Mouse (Mus musculus) E14TG2a.4 (cell line): Measurements from ENCODE around the gene Mki67.

ENCODE experiments used
- H3K27me3 ChIP-seq: 2 replicates; pipeline ENCODE4 v1.6.1; 2014; ENCODE audit warnings: low read length, control low read depth; ENCODE audit not compliant: insufficient read depth
- H3K36me3 ChIP-seq: 2 replicates; pipeline ENCODE4 v1.6.1; 2014; ENCODE audit warnings: low read length, control low read depth; ENCODE audit not compliant: insufficient read depth
- H3K4me1 ChIP-seq: replicated peaks from 2 replicates; pipeline ENCODE4 v1.6.1; 2014; ENCODE audit warnings: low read depth, low read length, control low read depth
- H3K4me3 ChIP-seq: replicated peaks from 2 replicates; pipeline ENCODE4 v1.5.1; 2014; ENCODE audit warnings: mild to moderate bottlenecking, low read length
- H3K9me3 ChIP-seq: 2 replicates; pipeline ENCODE4 v1.6.1; 2014; ENCODE audit warnings: low read length, control low read depth
- CTCF ChIP-seq: conservative IDR thresholded peaks from 2 replicates; pipeline ENCODE4 v1.5.1; 2014; ENCODE audit warnings: low read length
- NANOG ChIP-seq: IDR thresholded peaks from 2 replicates; pipeline ENCODE4 v1.6.1; 2014; ENCODE audit warnings: borderline replicate concordance, low read length, mixed read lengths
- POU5F1 ChIP-seq: IDR thresholded peaks from 2 replicates; pipeline ENCODE4 v1.6.1; 2014; ENCODE audit warnings: low read length, borderline replicate concordance

The Mki67 gene

DNA sequence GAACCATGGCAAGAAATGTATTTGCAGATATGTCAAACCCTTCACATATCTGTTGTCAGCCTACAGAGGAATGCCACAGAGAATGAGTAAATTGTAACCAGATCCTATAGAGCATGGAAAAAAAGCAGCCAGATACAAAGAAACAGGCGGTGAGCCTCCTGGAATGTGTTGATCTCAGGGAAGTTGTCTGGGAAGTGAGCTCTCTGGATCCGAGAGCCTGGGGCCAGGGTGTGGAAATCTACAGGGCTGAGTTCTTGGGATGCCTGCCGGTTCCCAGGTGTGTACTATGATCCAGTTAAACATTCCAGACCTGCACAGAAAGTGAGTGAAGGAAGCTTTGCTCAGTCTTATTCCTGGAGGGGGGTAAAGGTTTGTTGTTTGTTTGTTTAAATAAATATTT lies 24.3 kb upstream of the Mki67 start:
- Histone ChIP-seq H3K36me3 (no peaks in the 10 kb centered on the region), H3K27me3 (no peaks in the 10 kb centered on the region), H3K4me1 (no peaks in the 10 kb centered on the region), H3K4me3 (no peak overlapping the region), H3K9me3 (peaks cover 86% of the 10 kb centered on the region)
- TF ChIP-seq NANOG (no peak), CTCF (no peak), POU5F1 (no peak)

DNA sequence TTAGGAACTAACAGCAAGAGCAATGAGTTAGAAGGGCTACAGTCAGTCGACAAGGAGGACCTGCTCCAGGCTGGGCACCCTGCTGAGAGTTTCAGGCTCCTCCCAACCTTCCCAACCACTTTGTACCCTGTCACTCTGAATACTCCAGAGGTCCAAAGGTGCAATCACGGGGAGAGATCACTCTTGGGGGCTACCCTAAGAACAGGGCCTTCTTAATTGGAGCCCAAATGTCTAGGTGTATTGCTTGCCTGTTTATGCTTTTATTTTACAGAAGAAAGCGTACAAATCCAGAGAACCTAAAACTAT lies 20.4 kb upstream of the Mki67 start:
- H3K9me3 ChIP-seq: peaks cover 79% of the 10 kb centered on the region
- H3K36me3 ChIP-seq: no peaks in the 10 kb centered on the region
- TF ChIP-seq POU5F1 (no peak), NANOG (no peak), CTCF (no peak)
- no peaks in the 10 kb centered on the region for H3K27me3 ChIP-seq
- H3K4me1 ChIP-seq: no peaks in the 10 kb centered on the region
- H3K4me3 ChIP-seq: no peak overlapping the region

GRCm38 (mm10) chr7:135735691-135736580 lies 19.8 kb upstream of the Mki67 start:
- Histone ChIP-seq H3K4me3 (no peak overlapping the region), H3K27me3 (no peaks in the 10 kb centered on the region), H3K36me3 (no peaks in the 10 kb centered on the region), H3K4me1 (no peaks in the 10 kb centered on the region), H3K9me3 (peaks cover 73% of the 10 kb centered on the region)
- TF ChIP-seq CTCF (peak; percentile 18; the same call in 1 of the 2 replicates), NANOG (no peak)

- peaks cover 64% of the 10 kb centered on the region for H3K9me3 ChIP-seq
- no peaks in the 10 kb centered on the region for H3K36me3 ChIP-seq
- H3K4me1 ChIP-seq: no peaks in the 10 kb centered on the region
- no peaks in the 10 kb centered on the region for H3K27me3 ChIP-seq
- 0 out of 2 replicates have a peak overlapping the region, but pooled peaks have one; percentile 7 for H3K4me3 ChIP-seq
- TF ChIP-seq NANOG (no peak), POU5F1 (no peak), CTCF (no peak)
These were observed 18.9 kb upstream of the Mki67 start for GRCm38 (mm10) chr7:135734911-135735646.

- no peak overlapping the region for H3K4me3 ChIP-seq
- no peaks in the 10 kb centered on the region for H3K27me3 ChIP-seq
- peaks cover 57% of the 10 kb centered on the region for H3K9me3 ChIP-seq
- no peaks in the 10 kb centered on the region for H3K4me1 ChIP-seq
- H3K36me3 ChIP-seq: no peaks in the 10 kb centered on the region
- no peak for TF ChIP-seq NANOG
- no peak for TF ChIP-seq POU5F1
- TF ChIP-seq CTCF: no peak
These were observed 18.2 kb upstream of the Mki67 start for GRCm38 (mm10) chr7:135734379-135734778.

DNA sequence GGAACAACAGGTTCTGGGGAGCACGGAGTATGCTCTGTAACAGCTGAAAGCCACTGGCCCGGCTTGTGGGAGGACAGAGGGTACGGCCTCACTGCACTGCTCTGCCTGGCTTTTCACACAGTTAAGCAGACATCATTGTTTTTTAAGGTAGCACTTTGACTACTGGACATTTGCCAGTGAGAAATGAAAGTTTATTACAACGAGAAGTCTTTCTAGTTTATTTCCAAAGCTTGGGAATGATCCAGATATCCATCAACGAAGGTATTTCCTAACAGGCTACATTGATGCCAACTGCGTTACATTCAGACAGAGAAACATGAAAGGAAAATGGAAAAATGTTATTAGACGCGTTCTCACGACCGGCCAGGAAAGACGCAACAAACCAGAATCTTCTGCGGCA lies 11.9 kb upstream of the Mki67 start:
- no peak for TF ChIP-seq NANOG
- no peak for TF ChIP-seq CTCF
- no peak for TF ChIP-seq POU5F1
- Histone ChIP-seq H3K4me1 (no peaks in the 10 kb centered on the region), H3K36me3 (no peaks in the 10 kb centered on the region), H3K9me3 (peaks cover 47% of the 10 kb centered on the region), H3K4me3 (no peak overlapping the region), H3K27me3 (no peaks in the 10 kb centered on the region)

DNA sequence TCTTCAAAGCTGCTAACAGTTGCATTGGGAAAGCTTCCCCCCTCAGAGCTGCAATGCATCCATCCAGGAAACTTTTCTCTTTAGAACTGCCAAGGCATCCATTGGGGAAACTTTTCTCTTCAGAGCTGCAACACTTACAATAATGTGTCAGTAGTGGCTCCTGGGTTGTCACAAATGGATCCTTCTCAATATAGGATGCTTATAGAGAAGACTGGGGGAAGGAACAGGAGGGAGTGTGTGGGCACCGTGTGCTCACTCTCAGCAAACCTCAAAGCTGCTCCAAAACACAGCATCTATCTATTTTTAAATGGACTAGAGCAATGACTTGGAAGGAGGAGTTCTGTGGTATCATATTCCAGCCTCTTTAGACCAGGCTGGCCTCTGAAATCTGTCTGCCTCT lies 10.5 kb upstream of the Mki67 start:
- H3K27me3 ChIP-seq: no peaks in the 10 kb centered on the region
- TF ChIP-seq CTCF (no peak), POU5F1 (no peak), NANOG (no peak)
- no peaks in the 10 kb centered on the region for H3K36me3 ChIP-seq
- H3K9me3 ChIP-seq: peaks cover 47% of the 10 kb centered on the region
- no peaks in the 10 kb centered on the region for H3K4me1 ChIP-seq
- no peak overlapping the region for H3K4me3 ChIP-seq

DNA sequence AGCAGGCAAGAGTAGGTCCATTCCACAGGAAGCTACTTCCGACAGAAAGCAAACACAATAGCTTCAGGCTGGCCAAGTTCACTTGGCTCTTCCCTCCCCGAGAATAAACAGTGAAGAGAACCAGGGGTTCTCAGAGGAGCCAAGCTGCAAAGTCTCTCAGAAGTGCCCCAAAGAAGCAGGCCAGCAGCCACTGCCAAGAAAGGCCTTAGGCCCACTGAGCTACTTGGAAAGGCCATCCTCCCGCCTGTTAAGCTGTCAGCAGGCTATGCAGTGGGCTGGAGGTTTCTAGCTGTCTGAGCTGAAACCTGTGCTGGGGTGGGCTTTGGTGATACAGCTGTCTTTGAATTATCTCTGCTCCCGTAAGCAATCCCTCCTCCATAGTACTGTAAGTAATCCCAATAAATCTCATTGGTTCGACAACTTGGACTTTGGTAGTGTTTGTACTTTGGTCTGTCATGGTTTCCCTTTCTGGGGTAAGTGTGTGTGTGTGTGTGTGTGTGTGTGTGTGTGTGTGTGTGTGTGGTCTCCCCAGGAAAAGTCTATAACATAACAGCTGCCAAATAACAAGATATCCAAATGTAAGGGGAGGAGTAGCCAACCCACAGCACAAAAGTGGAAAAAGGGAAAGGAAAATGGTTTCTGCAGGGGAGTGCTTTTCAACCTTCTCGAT lies 7.6 kb upstream of the Mki67 start:
- Histone ChIP-seq H3K36me3 (no peaks in the 10 kb centered on the region), H3K4me3 (no peak overlapping the region), H3K9me3 (peaks cover 47% of the 10 kb centered on the region), H3K27me3 (no peaks in the 10 kb centered on the region), H3K4me1 (0 out of 2 replicates have a peak, but pooled peaks cover 2% of the 10 kb centered on the region)
- TF ChIP-seq NANOG (no peak), POU5F1 (no peak), CTCF (no peak)
